ENCODE assay signal across 8 mouse cellular contexts in genomic region chr16:77662107-77662518, GRCm38 (mm10).
DNase-seq lines count a peak whose midpoint lies in the region; ATAC-seq lines count a peak whose summit lies in the region.

No protein-coding gene starts in this region.

- H3K4me3 ChIP-seq in heart, embryonic 11.5 days (ENCODE audit: low read depth, low read length): no peak overlapping the region
- H3K4me3 ChIP-seq in hindbrain, embryonic 12.5 days: no peak overlapping the region

- H3K27me3 ChIP-seq in heart, embryonic 11.5 days (ENCODE audit: control insufficient read depth, insufficient read depth, low read length): no peaks in the 10 kb centered on the region
- no peaks in the 10 kb centered on the region for H3K27me3 ChIP-seq in hindbrain, embryonic 12.5 days

- H3K27ac ChIP-seq in heart, embryonic 11.5 days (ENCODE audit: low read depth, low read length): no peak overlapping the region
- peak overlapping the region; percentile 83 for H3K27ac ChIP-seq in hindbrain, embryonic 12.5 days

- no peaks in the 10 kb centered on the region for H3K9me3 ChIP-seq in heart, embryonic 11.5 days (replicated peaks; ENCODE audit: control insufficient read depth, low read length)
- no peaks in the 10 kb centered on the region for H3K9me3 ChIP-seq in hindbrain, embryonic 12.5 days (replicated peaks)

- no peak overlapping the region for H3K4me2 ChIP-seq in heart, embryonic 11.5 days
- H3K4me2 ChIP-seq in hindbrain, embryonic 12.5 days (replicated peaks): no peak overlapping the region

- no peak overlapping the region for H3K9ac ChIP-seq in heart, embryonic 11.5 days (ENCODE audit: low read depth, low read length)
- no peak overlapping the region for H3K9ac ChIP-seq in hindbrain, embryonic 12.5 days

- ATAC-seq in heart, embryonic 11.5 days (replicated peaks; ENCODE audit: insufficient number of reproducible peaks, low FRiP score, low TSS enrichment): peak; percentile 42; the same call in 1 of the 2 replicates
- ATAC-seq in hindbrain, embryonic 12.5 days (ENCODE audit: low FRiP score): peak; percentile 91

- WGBS in heart, embryonic 11.5 days (ENCODE audit: insufficient replicate concordance): 36% methylated on average over 4 of the region's 4 CpGs
- WGBS in hindbrain, embryonic 12.5 days: 14% methylated on average over 4 of the region's 4 CpGs

- no peak for DNase-seq in heart, adult 8-10 months (ENCODE audit: low spot score)
- peak; percentile 74 for DNase-seq in embryo, embryonic 10 days (ENCODE audit: low spot score)
- peak; percentile 69 for DNase-seq in mesoderm, embryonic 11.5 days (ENCODE audit: low read depth, low spot score)
- DNase-seq in urinary bladder, postnatal 4 days (ENCODE audit: low spot score in 2 of 2): no peak
- DNase-seq in thymus, postnatal 4 days: no peak
- DNase-seq in cerebellum, adult 18-20 months: no peak

- no peaks in the 10 kb centered on the region for H3K4me1 ChIP-seq in heart, embryonic 11.5 days (ENCODE audit: control insufficient read depth, insufficient read depth, low read length)
- H3K4me1 ChIP-seq in hindbrain, embryonic 12.5 days: peaks cover 23% of the 10 kb centered on the region

- H3K36me3 ChIP-seq in heart, embryonic 11.5 days (ENCODE audit: control insufficient read depth, insufficient read depth, low read length): no peaks in the 10 kb centered on the region
- H3K36me3 ChIP-seq in hindbrain, embryonic 12.5 days: no peaks in the 10 kb centered on the region

Comparison
In these comparisons a context has a peak if more than half of its experiments do, and no peak if none do; other contexts are left out.
1. DNase-seq: peak in embryo, embryonic 10 days (single experiment) and mesoderm, embryonic 11.5 days (single experiment); none in heart, adult 8-10 months (single experiment), urinary bladder, postnatal 4 days (0 of 2), thymus, postnatal 4 days (single experiment) and cerebellum, adult 18-20 months (0 of 2).